Mouse (Mus musculus): Measurements from ENCODE around the gene Chkb.

Gene Chkb

GRCm38 (mm10) chr15:89399716-89400115 lies 30.0 kb downstream of the Chkb start:
- no peak for DNase-seq (ENCODE audit: low spot score in 2 of 2)

GRCm38 (mm10) chr15:89398146-89398545 lies 31.6 kb downstream of the Chkb start:
- no peak for DNase-seq (ENCODE audit: low spot score in 2 of 2)

DNA sequence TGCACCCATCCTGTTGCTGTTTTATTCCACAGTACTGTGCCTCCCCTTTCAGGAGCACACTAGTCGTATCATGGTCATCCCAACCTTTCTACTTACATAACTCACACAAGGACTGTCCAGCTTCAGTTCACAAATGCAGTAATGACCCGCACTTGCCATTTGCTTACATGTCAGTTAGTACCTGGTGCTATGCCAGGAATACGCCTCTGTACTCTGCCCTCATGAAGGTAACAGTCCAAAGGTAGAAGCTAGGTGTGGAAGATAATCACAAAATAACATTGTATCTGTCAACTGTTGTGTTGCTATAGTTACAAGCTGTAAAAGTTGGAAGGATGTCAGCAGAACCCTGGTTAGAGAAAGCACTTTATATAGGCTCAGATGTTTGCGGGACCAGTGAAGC lies 32.8 kb downstream of the Chkb start:
- DNase-seq (ENCODE audit: low spot score in 2 of 2) = no peak

GRCm38 (mm10) chr15:89390081-89390480 lies 39.6 kb downstream of the Chkb start:
- no peak for DNase-seq (ENCODE audit: low spot score in 2 of 2)

DNA sequence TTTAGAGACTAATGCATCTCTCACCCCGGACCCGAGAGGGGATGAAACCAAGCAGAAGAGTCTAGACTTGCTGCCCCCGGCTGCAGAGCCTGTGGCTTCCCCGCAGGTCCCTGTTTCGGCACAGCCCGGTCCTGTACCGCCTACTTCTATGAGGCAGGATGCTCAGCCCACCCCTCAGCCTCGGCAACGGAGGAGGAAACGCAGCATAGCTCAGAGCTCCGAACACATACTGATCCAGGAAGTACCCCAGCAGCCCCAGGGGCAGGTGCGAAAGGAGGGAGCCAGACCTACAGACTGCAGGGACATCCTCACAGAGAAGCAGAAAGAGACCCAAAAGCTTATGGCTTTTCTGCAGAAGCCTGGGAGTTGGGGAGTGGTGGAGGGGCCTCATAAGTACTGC lies 42.6 kb downstream of the Chkb start:
- no peak for DNase-seq (ENCODE audit: low spot score in 2 of 2)

DNA sequence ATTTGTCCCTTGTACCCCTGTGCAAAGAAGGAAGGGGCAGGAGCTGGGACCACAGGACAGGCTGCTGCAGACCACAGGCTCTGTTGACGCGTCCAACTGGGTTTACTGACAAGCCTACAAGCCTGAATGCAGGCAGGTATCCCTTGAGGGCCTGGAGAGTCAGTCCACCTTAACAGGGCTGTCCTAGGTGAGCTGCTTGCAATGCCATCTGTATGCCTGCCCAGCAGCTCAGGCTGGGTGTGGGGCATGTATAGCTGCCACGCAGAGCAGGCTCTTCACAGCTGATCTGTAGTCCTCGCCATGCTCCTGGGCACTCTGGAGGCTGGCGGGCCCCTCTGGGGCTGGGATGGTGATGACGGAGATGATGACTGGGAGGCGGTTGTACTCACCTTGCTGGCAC lies 45.1 kb downstream of the Chkb start, which contains the start of gene Klhdc7b:
Gene Klhdc7b (plus strand): TSS at position 301 of the 400 bp plus-strand sequence.
- no peak for DNase-seq (ENCODE audit: low spot score in 2 of 2)

GRCm38 (mm10) chr15:89379429-89379828 lies 50.3 kb downstream of the Chkb start:
- DNase-seq (ENCODE audit: low spot score in 2 of 2) = no peak

GRCm38 (mm10) chr15:89378831-89379401 lies 50.8 kb downstream of the Chkb start, which contains the start of gene Odf3b:
TSS of gene Odf3b (minus strand) at chr15:89379282.
- no peak for DNase-seq (ENCODE audit: low spot score in 2 of 2)

DNA sequence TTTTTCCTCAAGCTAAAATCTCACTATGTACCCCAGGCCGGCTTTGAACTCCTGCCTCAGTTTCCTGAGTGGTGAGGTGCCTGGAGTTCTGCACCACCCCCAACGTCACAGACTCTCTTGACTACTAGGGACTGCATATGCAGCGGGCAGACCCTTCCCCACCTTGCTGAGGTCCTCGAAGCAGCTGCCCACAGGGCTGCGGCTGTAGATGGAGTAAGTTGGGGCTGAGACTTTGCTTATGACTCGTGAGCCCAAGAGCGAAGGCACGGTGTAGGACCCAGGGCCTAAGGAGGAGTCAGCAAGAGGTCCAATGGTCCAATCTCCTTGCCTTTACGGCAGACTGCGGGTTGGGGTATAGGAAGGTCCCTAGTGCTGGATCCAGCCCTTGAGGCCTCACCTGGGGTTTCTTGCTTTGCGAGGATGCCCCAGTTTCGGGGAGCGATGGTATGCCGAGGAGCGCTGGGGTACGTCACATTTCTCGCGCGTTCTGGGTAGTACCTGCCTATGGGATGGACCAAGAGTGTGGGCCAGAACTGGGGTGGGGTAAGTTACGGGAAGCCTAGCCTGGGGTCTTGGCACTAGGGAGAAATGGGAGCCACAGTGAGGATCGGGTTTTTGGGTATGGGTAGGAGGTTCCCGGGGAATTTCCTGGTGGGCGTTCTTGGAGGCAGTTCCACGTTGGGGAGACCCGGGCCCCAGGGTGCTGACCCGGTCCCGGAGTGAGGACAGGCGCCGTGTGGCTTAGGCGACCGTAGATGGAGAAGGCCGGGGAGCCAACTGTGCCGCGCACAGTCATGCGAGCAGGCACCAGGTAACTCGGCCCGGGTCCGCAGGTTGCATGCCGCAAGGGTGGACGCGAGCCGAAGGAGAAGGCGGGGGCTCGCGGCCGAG lies 51.5 kb downstream of the Chkb start:
- no peak for DNase-seq (ENCODE audit: low spot score in 2 of 2)

GRCm38 (mm10) chr15:89377362-89377761 lies 52.3 kb downstream of the Chkb start:
- DNase-seq (ENCODE audit: low spot score in 2 of 2) = no peak

DNA sequence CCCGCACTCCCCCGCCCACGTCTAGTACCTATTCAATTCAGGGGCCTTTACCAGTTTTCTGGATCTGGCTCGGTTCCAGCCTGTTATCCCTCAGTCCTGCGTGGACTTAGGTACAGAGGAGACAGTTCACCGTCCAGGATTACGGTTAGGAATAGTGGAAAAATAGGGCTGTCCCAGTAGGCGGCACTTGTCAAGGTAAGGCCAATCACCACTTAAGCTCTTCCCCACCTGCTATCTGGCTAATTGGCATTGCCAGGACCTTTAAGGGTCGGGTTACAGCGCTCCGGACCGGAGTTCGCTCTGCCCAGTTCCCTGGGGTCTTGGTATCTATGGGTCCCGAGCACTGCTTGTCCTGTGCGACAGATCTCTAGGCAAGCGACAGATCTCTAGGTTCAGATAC lies 52.8 kb downstream of the Chkb start, which contains the start of gene Tymp:
Gene Tymp (minus strand): TSS at position 83 of the 400 bp plus-strand sequence.
- DNase-seq (ENCODE audit: low spot score in 2 of 2) = no peak

All from urinary bladder, adult 18-20 months (tissue).